Mouse (Mus musculus): Measurements from ENCODE around the gene Pcyt2. TPM values are rescaled to one million over a fixed set of nuclear protein-coding genes. Genes with fewer than 3 reads are reported as not detected.
A peak's percentile ranks its signal among the peaks of the same experiment; 100 is the strongest.

The Pcyt2 gene
- total and polyA plus RNA-seq, 2 experiments = 494 to 1,652 TPM

DNA sequence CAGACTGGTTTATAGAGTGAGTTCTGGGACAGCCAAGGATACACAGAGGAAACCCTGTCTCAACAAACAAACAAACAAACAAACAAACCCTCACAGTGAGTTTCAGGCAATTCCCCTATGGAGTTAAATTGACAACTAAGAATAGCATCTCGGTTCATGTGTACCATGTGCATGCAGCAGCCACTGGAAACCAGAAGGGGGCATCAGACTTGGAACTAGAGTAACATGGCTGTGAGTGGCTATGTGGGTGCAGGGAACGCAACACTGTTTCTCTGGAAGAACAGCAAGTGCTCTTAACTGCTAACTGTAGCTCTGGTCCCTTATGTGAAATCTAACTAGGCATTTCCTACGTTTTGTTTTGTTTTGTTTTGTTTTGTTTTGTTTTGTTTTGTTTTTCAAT is 34.1 kb upstream of the Pcyt2 start:
- WGBS = 74% methylated on average over 3 of the region's 3 CpGs
- H3K79me2 ChIP-seq (ENCODE audit: control insufficient read depth, insufficient read depth, low read length) = no peaks in the 10 kb centered on the region
- H3K27me3 ChIP-seq (ENCODE audit: control insufficient read depth, insufficient read depth, low read length) = no peaks in the 10 kb centered on the region
- H3K36me3 ChIP-seq (ENCODE audit: control insufficient read depth, insufficient read depth, low read length) = no peaks in the 10 kb centered on the region; the same call in 1 of the 2 replicates
- DNase-seq (ENCODE audit: extremely low read depth, low read depth, low spot score) = peak; percentile 45
- no peak overlapping the region for H3K9ac ChIP-seq (ENCODE audit: low read depth, low read length)
- TF ChIP-seq POLR2A (IDR thresholded peaks at IDR 0.05; ENCODE audit: extremely low read depth, insufficient read depth, low read length) (no peak), CTCF (IDR thresholded peaks at IDR 0.05; ENCODE audit: low read depth, low read length) (peak; percentile 51; the same call in 1 of the 2 replicates)
- H3K4me1 ChIP-seq (ENCODE audit: control insufficient read depth, insufficient read depth, low read length) = no peaks in the 10 kb centered on the region
- no peak overlapping the region for H3K4me3 ChIP-seq (ENCODE audit: insufficient read depth, low read depth, low read length)
- H3K27ac ChIP-seq (replicated peaks; ENCODE audit: insufficient read depth, low read depth, low read length) = no peak overlapping the region

DNA sequence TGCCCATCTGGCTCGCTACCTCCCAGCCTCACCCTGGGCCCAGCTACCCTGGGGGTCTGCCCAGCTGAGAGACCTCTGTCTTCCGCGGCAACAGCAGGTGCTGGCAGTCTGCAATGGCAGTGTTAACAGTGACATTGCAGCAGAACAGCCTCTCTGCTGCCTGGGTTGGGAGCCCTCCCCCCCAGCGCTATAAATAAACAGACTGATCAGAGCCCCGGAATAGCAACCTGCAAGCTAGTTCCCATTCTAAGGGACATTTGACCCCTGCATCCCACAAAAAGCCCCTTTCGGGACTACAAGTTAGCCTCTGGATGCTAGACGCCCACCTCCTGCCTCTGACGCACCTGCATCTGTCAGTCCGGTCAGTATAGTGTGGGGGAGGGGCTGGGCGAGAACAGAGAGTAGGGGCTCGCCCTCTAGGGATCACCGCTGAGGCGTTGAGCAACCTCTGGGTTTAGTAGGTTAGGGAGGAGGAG is 30.3 kb upstream of the Pcyt2 start, which contains the start of gene Myadml2:
Gene Myadml2 (minus strand): TSS at position 158 of the 476 bp plus-strand sequence.
- Histone ChIP-seq H3K9ac (ENCODE audit: low read depth, low read length) (no peak within 1 kb of the TSS), H3K4me3 (ENCODE audit: insufficient read depth, low read depth, low read length) (no peak within 1 kb of the TSS), H3K4me1 (ENCODE audit: control insufficient read depth, insufficient read depth, low read length) (peaks cover under 1% of the 10 kb centered on the region; the same call in 1 of the 2 replicates), H3K27ac (replicated peaks; ENCODE audit: insufficient read depth, low read depth, low read length) (no peak within 1 kb of the TSS), H3K27me3 (ENCODE audit: control insufficient read depth, insufficient read depth, low read length) (no peaks in the 10 kb centered on the region), H3K36me3 (ENCODE audit: control insufficient read depth, insufficient read depth, low read length) (no peaks in the 10 kb centered on the region), H3K79me2 (ENCODE audit: control insufficient read depth, insufficient read depth, low read length) (no peaks in the 10 kb centered on the region)
- TF ChIP-seq CTCF (IDR thresholded peaks at IDR 0.05; ENCODE audit: low read depth, low read length) (no peak), POLR2A (IDR thresholded peaks at IDR 0.05; ENCODE audit: extremely low read depth, insufficient read depth, low read length) (no peak)
- no peak for DNase-seq (ENCODE audit: extremely low read depth, low read depth, low spot score)
- 12% methylated on average over 13 of the region's 13 CpGs for WGBS

DNA sequence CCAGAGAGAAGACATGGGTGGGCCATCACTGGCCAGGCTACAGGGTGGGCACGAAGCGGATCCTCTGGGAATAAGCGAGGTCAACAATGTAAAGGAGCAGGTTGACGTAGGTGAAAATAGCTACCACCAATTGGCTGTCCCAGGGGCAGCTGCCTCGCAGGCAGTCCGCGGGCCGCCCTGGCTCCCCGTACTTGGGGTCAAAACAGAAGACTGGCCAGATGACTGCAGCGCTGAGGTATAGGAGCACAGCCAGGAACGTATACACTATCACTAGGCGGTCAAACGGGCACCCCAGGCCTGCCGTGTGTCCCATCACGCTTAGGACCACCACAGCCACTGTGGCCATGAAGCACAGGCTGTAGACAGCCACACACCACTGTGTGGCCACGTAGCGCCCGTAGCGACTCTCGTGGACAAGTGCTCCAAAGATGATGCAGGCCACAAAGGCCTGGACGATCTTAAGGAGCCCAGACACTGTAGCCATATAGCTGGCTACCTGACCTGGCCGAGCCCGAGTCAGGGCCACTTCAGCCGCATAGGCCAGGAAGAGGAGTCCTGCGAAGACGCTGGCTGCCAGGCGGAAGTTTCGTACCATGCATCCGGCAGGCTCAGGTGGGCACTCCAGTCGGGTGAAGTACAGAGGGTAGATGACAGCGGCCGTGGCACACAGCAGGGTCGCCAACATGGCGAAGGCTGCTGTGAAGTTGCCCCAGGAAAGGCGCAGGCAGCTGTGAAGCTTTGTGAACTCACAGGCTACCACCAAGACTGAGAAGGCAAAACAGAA is 29.5 kb upstream of the Pcyt2 start:
- WGBS = 91% methylated on average over 35 of the region's 35 CpGs
- no peak overlapping the region for H3K27ac ChIP-seq (replicated peaks; ENCODE audit: insufficient read depth, low read depth, low read length)
- no peak overlapping the region for H3K4me3 ChIP-seq (ENCODE audit: insufficient read depth, low read depth, low read length)
- no peaks in the 10 kb centered on the region for H3K79me2 ChIP-seq (ENCODE audit: control insufficient read depth, insufficient read depth, low read length)
- no peak for DNase-seq (ENCODE audit: extremely low read depth, low read depth, low spot score)
- H3K27me3 ChIP-seq (ENCODE audit: control insufficient read depth, insufficient read depth, low read length) = no peaks in the 10 kb centered on the region
- no peak overlapping the region for H3K9ac ChIP-seq (ENCODE audit: low read depth, low read length)
- no peaks in the 10 kb centered on the region for H3K36me3 ChIP-seq (ENCODE audit: control insufficient read depth, insufficient read depth, low read length)
- TF ChIP-seq CTCF (IDR thresholded peaks at IDR 0.05; ENCODE audit: low read depth, low read length) = no peak
- TF ChIP-seq POLR2A (IDR thresholded peaks at IDR 0.05; ENCODE audit: extremely low read depth, insufficient read depth, low read length) = no peak
- H3K4me1 ChIP-seq (ENCODE audit: control insufficient read depth, insufficient read depth, low read length) = peaks cover 5% of the 10 kb centered on the region; the same call in 1 of the 2 replicates

DNA sequence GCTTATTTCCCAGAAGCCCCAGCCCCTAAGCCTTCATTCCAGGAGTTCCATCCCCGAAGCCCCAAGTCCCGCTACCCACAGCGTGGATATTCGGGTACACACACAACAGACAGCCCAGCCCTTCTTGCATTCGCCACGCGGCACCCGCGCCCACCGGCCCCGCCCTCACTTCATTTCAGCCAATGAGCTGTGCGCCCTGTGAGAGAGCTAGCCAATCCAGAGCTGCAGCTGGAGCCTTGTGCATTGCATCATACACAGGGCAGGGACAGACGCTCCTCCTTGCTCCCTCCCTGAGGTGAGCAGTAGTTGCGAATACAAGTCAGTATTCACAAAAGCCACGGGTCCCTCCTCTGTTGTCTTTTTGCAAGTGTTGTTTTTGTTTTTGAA is 25.9 kb upstream of the Pcyt2 start, which contains the start of gene Pycr1:
Gene Pycr1 (minus strand): TSS at position 169 of the 387 bp plus-strand sequence.
- Histone ChIP-seq H3K4me3 (ENCODE audit: insufficient read depth, low read depth, low read length) (peak within 1 kb of the TSS; percentile 32), H3K27ac (replicated peaks; ENCODE audit: insufficient read depth, low read depth, low read length) (no peak within 1 kb of the TSS), H3K9ac (ENCODE audit: low read depth, low read length) (peak within 1 kb of the TSS; percentile 39), H3K79me2 (ENCODE audit: control insufficient read depth, insufficient read depth, low read length) (no peaks in the 10 kb centered on the region), H3K27me3 (ENCODE audit: control insufficient read depth, insufficient read depth, low read length) (no peaks in the 10 kb centered on the region), H3K4me1 (ENCODE audit: control insufficient read depth, insufficient read depth, low read length) (peaks cover 5% of the 10 kb centered on the region; the same call in 1 of the 2 replicates), H3K36me3 (ENCODE audit: control insufficient read depth, insufficient read depth, low read length) (no peaks in the 10 kb centered on the region)
- peak; percentile 82 for DNase-seq (ENCODE audit: extremely low read depth, low read depth, low spot score)
- WGBS = under 1% methylated on average over 15 of the region's 15 CpGs
- TF ChIP-seq POLR2A (IDR thresholded peaks at IDR 0.05; ENCODE audit: extremely low read depth, insufficient read depth, low read length) (no peak), CTCF (IDR thresholded peaks at IDR 0.05; ENCODE audit: low read depth, low read length) (no peak)

DNA sequence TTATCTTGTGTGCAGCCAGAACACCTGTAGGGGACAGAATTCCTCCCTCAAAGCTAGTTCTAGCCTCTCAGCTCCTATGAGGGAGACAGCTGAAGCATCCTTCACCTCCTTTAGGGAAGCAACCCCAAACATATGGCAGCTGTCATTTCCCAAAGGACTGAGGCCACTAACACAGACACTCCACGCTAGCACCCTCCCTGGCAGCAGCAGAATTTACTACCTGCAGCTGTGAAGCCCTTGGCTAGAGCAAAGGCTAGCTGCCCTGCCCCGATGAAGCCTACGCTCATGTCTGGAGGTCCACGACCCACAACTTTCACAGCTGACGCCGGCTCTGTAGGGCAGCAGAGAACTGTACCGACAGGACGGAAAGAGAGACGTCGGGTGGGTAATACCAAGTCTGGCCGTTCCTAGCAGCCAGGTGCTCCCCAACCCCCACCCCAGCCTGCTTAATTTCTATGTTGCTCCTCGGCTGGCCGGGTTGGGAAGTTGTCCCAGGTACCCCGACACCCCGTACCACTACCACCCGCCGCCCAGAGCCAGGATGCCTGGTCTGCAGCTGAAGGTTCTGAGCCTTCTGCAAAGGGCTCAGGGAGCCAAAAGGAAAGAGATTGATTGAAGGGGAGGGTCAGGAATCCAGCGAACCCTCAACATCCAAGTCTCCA is 25.3 kb upstream of the Pcyt2 start:
- DNase-seq (ENCODE audit: extremely low read depth, low read depth, low spot score) = no peak
- WGBS = 1% methylated on average over 18 of the region's 18 CpGs
- peak overlapping the region; percentile 32 for H3K4me3 ChIP-seq (ENCODE audit: insufficient read depth, low read depth, low read length)
- TF ChIP-seq CTCF (IDR thresholded peaks at IDR 0.05; ENCODE audit: low read depth, low read length) (no peak), POLR2A (IDR thresholded peaks at IDR 0.05; ENCODE audit: extremely low read depth, insufficient read depth, low read length) (no peak)
- peaks cover 5% of the 10 kb centered on the region; the same call in 1 of the 2 replicates for H3K4me1 ChIP-seq (ENCODE audit: control insufficient read depth, insufficient read depth, low read length)
- H3K79me2 ChIP-seq (ENCODE audit: control insufficient read depth, insufficient read depth, low read length) = no peaks in the 10 kb centered on the region
- H3K9ac ChIP-seq (ENCODE audit: low read depth, low read length) = peak overlapping the region; percentile 39
- H3K27ac ChIP-seq (replicated peaks; ENCODE audit: insufficient read depth, low read depth, low read length) = no peak overlapping the region
- no peaks in the 10 kb centered on the region for H3K27me3 ChIP-seq (ENCODE audit: control insufficient read depth, insufficient read depth, low read length)
- no peaks in the 10 kb centered on the region for H3K36me3 ChIP-seq (ENCODE audit: control insufficient read depth, insufficient read depth, low read length)
